Mouse (Mus musculus): ENCODE measurements at regions not wholly inside any gene's neighbourhood (a gene's known extent, or its start where the extent isn't known, plus 50 kb on each side); places are given as distances from the start of the nearest gene placed in this dataset.

GRCm38 (mm10) chr9:26435507-26435906 lies 298.0 kb upstream of the B3gat1 start:
- TF ChIP-seq CTCF (IDR thresholded peaks at IDR 0.05; ENCODE audit: extremely low read depth, insufficient read depth, low read length) (no peak), POLR2A (IDR thresholded peaks at IDR 0.05; ENCODE audit: extremely low read depth, insufficient read depth, low read length) (no peak)

Data from cortical plate, adult 2 months (tissue).